Mouse (Mus musculus): Measurements from ENCODE around the gene Arf6.

The Arf6 gene

DNA sequence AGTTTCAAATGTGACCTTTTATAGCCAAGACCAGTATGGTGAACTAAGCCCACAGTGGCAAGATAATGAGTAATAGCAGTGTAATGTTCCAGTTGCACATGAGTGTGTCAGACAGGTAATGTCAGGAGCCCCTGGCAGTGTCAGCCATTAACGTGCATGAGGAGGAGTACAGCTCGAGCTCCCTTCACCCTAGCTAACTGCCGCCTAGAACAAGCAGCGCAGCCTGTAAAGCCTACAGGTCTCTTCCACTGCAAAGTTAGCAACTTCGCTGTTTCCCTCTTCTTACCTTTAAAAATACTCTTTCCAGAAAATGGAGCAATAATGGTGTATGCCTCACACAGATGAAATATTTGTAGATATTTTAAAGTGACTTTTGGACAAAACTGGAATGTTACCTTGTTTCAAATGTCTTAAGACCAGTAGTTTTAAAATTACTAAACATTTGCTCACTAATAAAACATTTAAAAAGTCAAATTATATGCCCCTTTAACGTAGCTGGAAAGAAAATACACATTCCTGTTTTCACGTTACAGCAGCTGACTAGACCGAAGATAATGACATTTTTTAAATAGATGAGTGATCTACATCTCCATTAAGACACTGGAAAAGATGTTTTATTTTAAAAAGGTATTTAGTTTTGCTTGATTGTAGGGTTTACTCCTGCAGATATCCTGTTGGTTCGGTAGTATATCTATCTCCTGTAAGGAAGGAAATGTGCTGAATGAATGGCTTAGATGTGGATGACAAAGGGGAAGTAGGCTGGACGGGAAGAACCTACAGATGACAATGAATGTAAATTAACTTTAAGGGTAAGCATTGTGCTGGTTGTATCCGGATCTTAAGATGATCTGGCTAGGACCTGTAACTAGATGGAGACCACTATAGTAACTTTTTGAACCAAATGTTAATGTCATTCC, 2.2 kb downstream of the Arf6 start:
- peak; percentile 79 for DNase-seq

DNA sequence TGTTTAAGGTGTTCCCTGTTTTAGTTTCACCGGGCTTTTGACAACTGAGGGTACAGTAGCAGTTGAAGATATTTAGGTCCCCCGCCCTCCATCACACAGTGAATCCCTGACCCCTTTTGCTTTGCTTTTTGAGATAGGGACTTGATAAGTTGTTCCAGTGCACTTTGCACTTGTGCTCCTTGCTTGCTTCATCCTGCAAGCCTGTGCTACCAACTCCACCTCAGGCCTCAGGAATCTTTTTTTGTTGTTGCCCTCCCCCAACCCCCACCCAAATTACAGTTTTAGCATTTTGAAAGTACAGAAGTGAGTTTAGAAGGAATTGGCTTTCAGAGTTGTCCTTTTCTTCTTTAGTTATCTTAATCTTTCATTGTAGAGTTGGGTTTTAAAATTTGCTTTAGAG, 4.2 kb downstream of the Arf6 start:
- DNase-seq, result peak; percentile 45

DNA sequence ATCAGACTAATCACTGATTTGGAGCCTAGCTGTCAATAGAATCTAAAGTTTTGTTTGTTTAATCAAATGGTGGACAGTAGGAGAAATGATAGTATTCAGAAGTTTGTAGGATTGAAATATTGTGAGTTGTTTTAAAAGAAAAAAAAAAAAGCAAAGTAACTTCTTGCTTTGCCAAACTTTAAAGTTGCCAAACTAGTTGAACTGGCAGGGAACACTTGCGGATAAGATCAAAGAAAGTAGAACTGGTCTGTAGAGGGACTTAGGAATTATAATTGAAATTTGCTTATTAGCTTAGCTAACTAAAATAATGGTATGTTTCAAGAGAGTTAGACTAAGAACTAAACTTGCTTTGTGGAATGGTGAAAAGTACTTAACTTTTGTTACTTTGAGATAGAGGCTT, 5.2 kb downstream of the Arf6 start:
- DNase-seq, result no peak

DNA sequence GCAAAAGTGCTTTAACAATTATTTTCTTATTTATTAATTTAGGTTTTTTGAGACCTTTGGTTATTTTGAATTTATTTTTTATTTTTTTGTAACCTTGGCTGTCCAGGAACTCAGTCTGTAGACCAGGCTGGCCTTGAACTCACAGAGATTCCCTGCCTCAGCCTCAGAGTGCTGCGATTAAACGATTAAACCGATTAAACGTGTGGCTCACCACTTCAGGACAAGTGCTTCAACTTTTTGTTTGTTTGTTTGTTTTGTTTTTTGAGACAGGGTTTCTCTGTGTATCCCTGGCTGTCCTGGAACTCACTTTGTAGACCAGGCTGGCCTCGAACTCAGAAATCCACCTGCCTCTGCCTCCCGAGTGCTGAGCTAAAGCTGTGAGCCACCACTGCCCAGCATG, 5.7 kb downstream of the Arf6 start:
- DNase-seq, result peak; percentile 69

DNA sequence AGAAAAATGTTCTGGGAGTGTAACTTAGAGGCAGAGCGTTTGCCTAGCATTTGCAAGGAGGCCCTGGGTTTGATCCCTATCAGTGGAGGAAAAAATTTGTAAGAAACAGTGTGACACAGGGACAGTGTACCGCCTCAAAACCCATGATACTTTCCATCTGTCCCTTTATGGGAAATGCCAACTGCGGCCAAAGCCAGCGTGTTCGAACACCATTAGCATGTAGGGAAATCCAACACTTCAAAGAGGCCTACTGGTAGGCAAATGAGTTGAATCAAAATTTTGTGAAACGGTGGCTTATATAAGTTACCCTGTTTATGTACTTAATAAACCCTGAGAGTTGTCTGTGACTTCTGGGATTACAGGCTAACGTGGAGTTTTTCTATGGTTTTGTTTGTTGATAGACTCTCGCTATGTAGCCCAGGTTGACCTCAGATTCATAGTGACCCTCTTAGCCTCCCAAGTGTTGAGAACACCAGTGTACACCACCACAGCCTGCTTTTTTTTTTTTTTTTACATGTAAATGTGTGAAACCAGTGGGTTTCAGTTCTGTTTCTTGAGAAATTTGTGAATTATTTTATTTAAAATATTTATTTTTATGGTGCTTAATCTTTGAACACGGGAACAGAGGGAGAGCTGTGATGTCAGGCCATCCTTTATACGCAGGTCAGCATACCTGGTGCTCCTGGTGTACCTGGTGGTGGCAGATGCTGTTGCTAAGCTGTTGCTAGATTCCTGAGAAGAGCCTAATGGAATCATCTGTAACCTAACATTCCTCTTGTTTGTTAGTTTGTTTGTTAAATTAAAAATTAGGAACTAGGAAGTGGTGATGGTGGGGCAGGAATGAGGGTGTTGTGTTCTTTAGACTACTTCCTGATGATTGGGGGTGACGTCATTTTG, 6.9 kb downstream of the Arf6 start:
- DNase-seq, result peak; percentile 80

DNA sequence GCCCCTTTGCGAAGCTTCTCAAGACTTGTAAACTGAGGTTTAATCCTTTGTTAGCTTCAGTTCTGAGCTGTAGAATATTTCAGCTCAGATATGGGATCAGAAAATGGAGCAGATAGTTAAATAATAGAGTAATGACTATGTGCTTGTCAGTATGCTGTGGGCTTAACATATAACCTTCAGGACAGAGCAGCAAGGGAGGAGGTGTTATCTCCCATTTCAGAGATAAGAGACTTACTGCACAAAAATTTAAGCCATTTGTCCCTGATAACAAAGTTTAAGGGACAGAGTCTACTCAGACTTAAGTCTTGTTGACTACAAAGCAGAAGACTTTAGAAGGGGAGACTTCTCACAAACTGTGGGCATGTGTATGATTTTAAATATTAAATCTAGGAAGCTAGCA, 10.9 kb downstream of the Arf6 start:
- no peak for DNase-seq

DNA sequence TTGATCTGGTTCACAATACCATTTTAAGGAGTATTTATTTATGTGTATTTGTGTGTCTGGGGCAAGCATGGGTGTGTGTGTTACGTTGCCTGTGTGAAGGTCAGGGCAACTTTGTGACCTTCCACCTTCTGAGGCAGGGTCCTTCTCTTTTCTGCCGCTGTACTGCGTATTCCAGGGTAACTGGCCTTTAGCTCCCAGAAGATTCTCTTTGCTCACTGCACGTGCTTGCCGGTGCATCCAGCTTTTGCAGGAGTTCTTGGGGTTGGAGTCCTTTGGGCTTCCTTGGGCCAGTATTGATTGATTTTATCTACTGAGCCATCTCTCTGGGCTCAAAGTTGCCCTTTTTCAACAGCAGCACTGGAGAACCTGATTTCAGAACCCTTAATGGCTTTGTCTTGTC, 12.7 kb downstream of the Arf6 start:
- peak; percentile 55 for DNase-seq

DNA sequence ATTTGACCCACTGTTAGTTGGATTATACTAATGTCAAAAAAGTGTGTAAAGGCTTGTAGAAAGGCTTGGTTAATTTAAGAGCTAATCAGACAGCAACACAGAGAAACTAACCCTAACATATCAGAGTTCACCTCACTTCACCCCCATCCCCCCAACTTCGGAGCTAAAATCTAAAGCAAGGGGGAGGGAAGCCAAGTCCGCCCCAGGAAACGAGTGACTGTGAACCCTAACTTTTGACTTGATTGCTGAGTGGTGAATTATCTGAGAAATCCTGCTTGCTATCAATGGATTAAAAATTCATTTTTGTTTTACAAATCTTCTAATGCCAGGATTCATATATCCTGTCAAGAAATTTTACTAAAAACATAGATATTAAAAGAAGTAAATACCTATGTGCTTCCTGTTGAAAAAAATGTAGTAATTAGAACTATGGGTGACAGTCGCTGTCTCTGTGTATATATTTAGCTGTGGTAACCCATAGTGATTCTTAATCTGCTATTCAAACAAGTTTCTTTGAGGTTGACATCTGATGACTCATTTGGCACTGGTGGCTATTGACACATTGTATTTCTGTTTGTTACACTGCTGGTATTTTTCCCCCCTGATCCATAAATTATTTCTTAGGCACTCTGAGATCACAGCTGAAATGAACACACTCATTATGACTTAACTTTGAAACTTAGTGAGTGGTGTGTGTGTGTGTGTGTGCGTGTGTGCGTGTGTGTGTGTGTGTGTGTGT, 13.8 kb downstream of the Arf6 start:
- DNase-seq, result peak; percentile 8

DNA sequence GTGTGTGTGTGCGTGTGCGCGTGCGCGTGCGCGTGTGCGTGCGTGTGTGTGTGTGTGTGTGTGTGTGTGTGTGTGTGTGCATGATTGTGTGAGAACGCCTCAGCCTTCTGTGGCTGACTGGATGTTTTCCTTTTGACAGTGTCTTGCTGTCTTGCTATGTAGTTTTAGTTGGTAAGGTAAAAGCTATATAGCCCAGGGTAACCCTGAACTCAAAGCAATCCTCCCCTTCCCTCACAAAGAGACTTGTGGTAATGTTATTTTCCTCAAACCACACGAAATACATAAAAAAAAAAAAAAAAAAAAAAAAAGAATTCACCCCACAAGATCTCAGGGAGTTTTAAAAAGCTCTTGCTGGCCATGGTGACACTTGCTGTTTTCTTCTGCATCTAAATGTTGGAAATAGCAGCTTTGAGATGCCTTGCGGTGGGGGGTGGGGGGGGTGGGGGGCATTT, 14.4 kb downstream of the Arf6 start:
- peak; percentile 10 for DNase-seq

DNA sequence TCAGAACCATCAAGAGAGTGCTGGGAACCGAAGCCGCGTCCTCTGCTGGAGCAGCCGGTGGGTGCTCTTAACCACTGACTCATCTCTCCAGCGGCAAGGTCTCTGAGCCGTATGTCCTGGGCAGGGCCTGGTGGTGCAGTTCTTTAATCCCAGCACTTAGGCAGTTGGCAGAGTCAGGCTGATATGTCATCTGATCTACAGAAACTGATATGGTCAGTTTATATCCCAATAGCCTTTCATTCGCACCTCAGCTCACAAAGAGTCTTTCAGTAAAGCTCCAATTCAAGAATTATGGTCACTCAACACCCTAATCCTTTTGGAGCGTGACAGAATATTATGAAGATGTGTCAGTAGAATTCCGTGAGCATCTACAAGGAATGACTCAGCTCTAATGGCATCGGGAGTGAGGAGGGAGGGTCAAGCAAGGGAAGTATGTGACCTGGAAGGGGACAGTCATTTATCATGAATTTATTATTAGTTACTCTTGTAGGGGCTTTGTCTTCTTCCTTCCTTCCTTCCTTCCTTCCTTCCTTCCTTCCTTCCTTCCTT, 16.4 kb downstream of the Arf6 start:
- peak; percentile 84 for DNase-seq

DNA sequence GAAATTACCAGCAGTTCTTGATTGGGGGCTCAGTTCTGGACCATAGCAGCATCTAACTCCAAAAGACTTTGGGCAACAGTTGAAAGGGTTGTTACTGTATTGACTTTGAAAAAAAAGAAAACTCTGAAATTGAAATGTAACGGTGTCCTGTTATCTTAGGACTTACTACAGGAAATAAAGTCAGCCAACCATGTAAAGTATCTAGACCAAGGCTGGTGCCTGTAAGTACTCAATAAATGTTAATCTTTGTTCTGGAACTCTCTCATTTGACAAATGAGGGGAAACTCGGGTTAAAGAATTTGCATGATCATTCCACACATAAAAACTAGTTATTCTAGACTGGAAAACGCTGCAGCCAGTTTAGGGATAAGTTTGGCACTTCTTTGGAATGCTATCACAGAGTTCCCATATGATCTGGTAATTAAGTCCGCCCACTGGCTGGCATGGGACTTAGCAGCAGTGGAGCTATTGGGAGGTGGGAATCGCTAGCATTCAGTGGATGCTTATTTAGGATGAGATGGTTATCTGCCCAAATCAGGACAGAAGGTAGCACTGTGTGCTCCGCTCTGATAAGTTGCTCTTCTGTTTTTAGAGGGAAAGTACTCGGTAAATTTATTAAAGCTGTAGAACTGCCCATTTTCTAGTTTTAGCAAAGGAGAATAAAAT, 17.5 kb downstream of the Arf6 start:
- peak; percentile 23 for DNase-seq

DNA sequence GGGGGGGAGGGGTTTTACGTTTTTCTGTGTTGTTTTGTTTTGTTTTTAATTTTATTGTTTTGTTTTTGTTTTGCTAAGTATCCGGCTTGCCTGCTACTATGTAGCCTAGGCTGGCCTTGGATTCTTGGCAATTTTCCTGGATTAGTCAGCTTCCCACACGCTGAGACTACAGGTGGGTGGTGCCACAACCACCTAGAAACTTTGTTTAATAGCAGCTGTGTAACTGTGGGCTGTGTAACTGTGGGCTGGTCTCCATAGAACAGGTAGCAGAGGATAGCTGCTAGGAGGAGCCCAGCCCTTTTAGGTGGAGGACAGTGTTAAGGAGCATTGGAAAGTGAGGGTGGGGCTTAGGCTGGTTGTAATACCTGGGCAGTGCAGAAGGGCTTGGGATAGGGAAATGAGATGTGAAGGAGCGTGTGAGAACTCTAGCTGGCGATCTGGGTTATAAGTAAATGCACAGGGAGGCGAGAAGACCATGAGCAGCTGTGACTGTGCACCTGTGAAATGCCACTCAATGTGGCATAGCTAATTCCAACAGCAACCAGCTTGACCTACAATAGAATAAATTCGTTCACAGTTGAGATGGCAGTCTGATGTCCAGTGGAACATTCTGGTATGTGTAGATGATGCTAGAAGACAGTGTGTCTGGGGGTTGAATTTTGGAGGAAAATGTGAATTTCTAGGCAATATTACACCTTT, 18.2 kb downstream of the Arf6 start:
- DNase-seq, result peak; percentile 66

DNA sequence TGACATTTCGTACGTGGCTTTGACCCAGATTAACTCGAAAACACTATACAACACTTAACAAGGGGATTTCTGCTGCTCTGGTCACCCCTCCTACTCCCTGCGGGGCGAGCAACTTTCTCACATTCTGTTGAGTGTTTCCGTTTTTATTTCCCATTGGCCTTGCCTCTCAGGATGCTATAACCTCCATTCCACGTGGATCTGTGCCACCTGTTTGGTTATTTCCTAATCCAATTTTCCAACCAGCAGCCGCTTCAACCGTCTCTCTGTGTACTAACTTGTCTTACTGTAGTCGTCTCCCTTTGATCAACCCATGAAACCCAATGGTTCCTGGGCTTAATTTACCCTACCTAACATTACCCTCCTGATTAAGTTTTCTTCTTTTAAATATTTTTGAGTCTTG, 21.1 kb downstream of the Arf6 start:
- DNase-seq, result peak; percentile 50

DNA sequence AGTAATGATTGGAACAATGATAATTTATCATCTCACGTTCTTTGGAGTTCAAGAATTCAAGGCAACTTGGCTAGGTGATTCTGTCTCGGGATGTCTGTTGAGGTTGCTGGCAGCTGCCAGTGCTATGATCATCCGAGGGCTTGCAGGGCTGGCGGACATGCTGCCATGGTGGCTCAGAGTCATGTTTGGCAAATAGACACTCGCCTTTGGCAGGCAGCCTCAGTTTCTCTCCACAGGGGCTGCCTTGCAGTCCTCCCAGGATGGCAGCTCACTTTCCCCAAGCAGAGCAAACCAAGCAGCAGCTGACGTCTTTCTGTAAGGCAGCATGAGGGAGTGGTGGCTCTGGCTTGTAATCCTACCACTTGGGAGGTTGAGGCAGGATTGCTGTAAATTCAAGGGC, 22.5 kb downstream of the Arf6 start:
- peak; percentile 48 for DNase-seq

DNA sequence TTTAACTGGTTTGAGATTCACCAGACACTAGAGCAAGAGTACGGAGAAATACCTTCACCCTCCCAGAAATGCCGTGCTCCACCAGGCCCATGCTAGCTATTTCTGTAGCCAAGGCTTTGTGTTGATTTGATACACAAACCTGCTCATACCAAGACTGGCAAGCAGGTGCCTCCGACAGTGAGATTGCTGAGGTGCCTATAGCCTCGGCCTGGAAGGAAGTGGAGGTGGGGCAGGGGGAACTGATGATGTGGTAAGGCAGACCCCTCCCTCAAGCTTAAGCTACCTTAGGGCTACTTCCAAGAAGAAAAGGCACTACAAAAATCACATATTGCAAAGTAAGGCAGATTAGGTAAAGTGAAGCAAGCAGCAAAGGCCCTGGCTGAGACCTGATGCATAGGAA, 28.4 kb downstream of the Arf6 start:
- DNase-seq, result peak; percentile 78

DNA sequence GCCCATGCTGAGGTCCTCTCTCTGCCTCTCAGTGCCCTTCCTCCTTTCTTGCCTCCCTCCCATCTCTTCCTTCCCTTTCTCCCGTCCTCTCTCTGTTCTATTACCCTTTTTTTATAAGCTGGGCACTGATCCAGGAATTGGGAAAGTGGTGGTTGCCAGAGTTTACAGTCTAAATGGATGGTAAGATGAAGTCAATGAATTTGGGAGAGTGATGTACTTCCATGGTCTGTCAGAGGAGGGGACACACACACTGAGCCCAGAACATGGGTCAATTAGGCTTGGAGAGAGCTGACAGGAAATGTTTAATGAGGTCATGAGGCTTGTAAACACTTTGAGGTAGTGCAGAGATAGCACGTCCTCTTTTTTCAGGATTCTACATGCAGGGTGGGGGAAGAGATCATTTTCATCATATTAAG, 28.9 kb downstream of the Arf6 start:
- peak; percentile 71 for DNase-seq

DNA sequence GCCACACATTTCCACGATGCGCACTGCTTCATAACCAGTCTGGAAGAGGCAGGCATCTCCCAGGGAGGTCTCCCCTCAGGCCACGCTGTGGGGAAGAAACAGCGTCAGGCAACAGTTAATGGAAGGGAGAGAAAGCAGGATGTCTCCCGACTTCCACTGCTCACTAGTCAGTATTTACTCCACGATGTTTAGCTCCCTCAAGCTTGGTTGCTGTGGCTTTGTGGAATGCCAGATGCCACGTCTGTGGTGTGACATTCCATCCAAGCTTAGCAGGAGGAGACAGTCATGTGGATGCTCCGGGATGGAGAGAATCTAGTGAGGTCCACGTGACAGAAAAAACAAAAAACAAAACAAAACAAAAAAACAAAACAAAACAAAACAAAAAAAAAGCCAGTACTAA, 30.1 kb downstream of the Arf6 start:
- peak; percentile 76 for DNase-seq

DNA sequence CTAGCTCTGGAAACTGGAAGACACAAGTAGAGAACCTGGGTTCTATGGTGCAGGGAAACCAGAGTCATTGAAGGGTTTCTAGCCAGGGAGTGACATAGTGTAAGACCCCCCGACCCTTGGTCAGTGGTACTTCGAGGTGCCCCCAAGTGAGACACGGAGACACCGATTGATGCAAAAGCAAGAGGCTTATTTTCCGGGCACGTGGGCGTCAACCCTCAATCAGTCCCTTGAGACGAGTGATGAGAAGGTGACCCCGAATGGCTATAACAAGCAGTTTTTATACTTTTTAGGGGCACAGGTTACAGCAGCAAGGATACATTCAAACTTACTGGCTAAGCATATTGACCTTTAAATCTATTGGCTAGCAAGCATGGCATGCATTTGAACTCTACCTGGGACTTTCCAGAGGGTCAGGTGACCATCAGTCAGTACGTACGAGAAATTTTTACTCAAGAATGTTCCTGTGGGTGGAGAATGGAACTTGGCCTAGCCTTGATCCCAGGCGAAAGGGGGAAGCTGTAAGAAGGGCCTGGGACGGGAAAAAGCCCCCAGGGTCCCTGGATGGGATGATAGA, 30.7 kb downstream of the Arf6 start:
- no peak for DNase-seq

DNA sequence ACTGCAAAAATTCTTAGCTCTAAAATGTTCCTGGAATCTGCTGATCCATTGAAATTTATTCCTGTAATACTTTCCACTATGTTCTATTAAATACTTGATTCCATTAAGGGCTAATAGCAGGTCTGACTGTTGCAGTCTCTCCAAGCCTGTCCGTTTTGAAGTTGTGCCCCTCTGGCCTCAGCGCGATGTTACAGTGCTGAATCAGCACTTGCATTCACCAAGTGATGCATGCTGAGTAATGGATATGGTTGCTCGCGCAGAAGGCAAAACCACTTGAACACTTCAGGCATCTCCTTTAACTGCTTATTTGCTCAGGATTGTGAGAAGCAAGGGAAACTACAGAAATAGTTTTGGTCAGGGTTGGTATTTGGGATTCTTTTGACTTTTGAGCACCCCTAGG, 38.8 kb downstream of the Arf6 start:
- no peak for DNase-seq

DNA sequence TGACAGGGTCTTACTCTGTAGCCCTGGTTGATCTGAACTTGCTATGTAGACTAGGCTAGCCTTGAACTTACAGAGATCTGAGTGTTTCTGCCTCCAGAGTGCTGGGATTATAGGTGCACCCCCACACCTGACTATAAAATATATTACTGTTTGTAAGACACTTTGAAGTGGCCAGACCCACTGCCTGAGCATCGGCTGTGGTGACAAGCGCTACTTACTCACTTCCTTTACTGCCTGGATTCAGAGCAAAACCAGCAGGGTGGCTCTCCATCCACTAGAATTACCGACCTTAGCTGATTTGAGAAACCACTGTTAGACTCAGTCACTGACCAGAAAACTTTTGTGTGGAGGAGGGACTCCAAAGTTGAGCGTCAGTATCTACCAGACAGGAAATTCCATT, 40.0 kb downstream of the Arf6 start:
- DNase-seq, result peak; percentile 68

DNA sequence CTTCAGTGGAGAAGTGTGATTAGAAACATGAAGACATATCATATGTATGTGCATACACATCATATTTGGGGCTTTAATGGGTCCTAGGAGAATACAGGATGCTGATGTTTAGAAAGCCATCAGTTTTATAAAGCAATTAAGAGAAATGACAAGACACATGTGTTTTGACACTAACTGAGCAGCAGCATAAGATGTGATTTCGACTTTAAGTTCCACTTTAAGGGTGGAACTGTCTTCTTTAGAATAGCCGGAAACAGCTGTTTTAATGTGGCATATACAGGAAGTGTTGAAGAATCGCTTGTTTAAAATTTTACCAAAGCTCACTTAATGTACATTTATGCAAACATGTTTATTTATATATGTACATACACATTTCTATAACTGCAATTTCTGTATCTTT, 41.4 kb downstream of the Arf6 start:
- DNase-seq, result no peak

Data from heart, adult 11 months (tissue).